Mouse (Mus musculus): Measurements from ENCODE around the gene Helz.

DNA sequence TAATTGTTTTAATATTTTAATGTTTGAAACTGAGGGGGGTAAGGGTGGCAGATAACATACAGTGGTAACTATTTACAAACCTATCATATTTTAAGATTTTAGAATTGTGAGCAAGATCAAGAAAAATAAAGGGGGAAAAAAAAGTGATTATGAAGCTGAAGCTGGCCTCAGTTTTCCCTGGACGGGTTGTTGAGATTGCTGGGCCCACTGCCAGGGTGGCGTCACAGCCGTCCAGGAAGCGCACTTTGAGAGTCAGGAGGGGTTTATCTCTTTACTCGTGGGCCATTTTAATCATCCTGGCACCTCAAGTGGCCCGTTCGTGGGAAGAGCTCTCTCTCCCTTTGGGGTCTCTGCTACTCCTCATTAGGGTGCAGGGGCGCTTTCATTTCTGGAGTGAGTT is 143.8 kb downstream of the Helz start:
- TF ChIP-seq CTCF (IDR thresholded peaks at IDR 0.05; ENCODE audit: low read depth, low read length) (no peak), EP300 (IDR thresholded peaks at IDR 0.05; ENCODE audit: insufficient read depth, low read depth, low read length) (no peak)

All from ES-Bruce4 (cell line).